In the genomic region with DNA sequence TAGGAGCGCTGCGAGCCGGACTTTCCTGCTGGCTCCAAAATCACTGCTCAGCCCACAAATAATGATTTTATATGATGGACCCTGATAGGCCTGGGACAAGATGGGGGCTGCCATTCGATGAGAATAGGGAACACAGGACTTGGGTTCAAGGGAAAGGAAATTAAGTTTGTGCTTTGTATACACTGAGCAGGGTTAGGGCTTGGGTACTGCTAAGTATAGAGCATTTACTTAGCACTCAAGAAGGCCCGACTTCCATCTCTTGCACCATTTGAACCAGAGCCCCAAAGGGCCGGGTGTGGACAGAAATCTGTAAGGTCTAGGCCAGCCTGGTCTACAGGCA, we compare ENCODE assay signal across 8 mouse cellular contexts. TPM values are rescaled to one million over a fixed set of nuclear protein-coding genes. Genes with fewer than 3 reads are reported as not detected.
DNase-seq lines count a peak whose midpoint lies in the region; ATAC-seq and TF ChIP-seq lines count a peak whose summit lies in the region.

No protein-coding gene starts in this region.

- H3K36me3 ChIP-seq in lung, embryonic 14.5 days (ENCODE audit: insufficient read depth) = 0 out of 2 replicates have a peak, but pooled peaks cover 5% of the 10 kb centered on the region
- no peaks in the 10 kb centered on the region for H3K36me3 ChIP-seq in embryonic facial prominence, embryonic 15.5 days
- peaks cover 9% of the 10 kb centered on the region; the same call in 1 of the 2 replicates for H3K36me3 ChIP-seq in limb, embryonic 10.5 days
- H3K36me3 ChIP-seq in neural tube, embryonic 14.5 days (ENCODE audit: control insufficient read depth, insufficient read depth, low read length) = no peaks in the 10 kb centered on the region

- peak overlapping the region; percentile 76 for H3K4me2 ChIP-seq in lung, embryonic 14.5 days
- H3K4me2 ChIP-seq in embryonic facial prominence, embryonic 15.5 days (replicated peaks) = peak overlapping the region; percentile 78
- H3K4me2 ChIP-seq in neural tube, embryonic 14.5 days (ENCODE audit: low read depth, low read length) = peak overlapping the region; percentile 85

- no peak for DNase-seq in lung, embryonic 14.5 days
- no peak for DNase-seq in lung, postnatal 25 days (ENCODE audit: low spot score)
- DNase-seq in limb, embryonic 10.5 days (ENCODE audit: low spot score) = no peak
- no peak for DNase-seq in adipocyte (ENCODE audit: low spot score)
- DNase-seq in adrenal gland, adult 18-20 months (ENCODE audit: low spot score in 2 of 2) = no peak

- TF ChIP-seq CTCF in lung, embryonic 14.5 days (IDR thresholded peaks at IDR 0.05; ENCODE audit: low read depth) = no peak

- peaks cover 5% of the 10 kb centered on the region for H3K4me1 ChIP-seq in lung, embryonic 14.5 days (ENCODE audit: insufficient read depth)
- peaks cover 21% of the 10 kb centered on the region for H3K4me1 ChIP-seq in embryonic facial prominence, embryonic 15.5 days
- H3K4me1 ChIP-seq in limb, embryonic 10.5 days = peaks cover 27% of the 10 kb centered on the region
- H3K4me1 ChIP-seq in neural tube, embryonic 14.5 days (ENCODE audit: control insufficient read depth, insufficient read depth, low read length) = peaks cover 12% of the 10 kb centered on the region

- ATAC-seq in lung, embryonic 14.5 days (ENCODE audit: insufficient read depth) = peak; percentile 32
- ATAC-seq in embryonic facial prominence, embryonic 15.5 days (ENCODE audit: insufficient number of reproducible peaks, low FRiP score, low TSS enrichment, low read depth) = 0 out of 2 replicates have a peak, but pooled peaks have one; percentile 5
- peak; percentile 33 for ATAC-seq in neural tube, embryonic 14.5 days (ENCODE audit: low read depth)
- no peak for ATAC-seq in erythroid progenitor cell, adult 5-6 weeks (replicated peaks; ENCODE audit: low FRiP score, poor library complexity, severe bottlenecking)

- peak overlapping the region; percentile 84 for H3K27ac ChIP-seq in lung, embryonic 14.5 days (ENCODE audit: low read depth)
- peak overlapping the region; percentile 81; the same call in 1 of the 2 replicates for H3K27ac ChIP-seq in embryonic facial prominence, embryonic 15.5 days (replicated peaks)
- H3K27ac ChIP-seq in limb, embryonic 10.5 days = peak overlapping the region; percentile 91
- peak overlapping the region; percentile 88 for H3K27ac ChIP-seq in neural tube, embryonic 14.5 days (ENCODE audit: low read depth, low read length)

- H3K9me3 ChIP-seq in lung, embryonic 14.5 days (ENCODE audit: low read depth, low read length) = no peaks in the 10 kb centered on the region
- no peaks in the 10 kb centered on the region for H3K9me3 ChIP-seq in embryonic facial prominence, embryonic 15.5 days (replicated peaks)
- H3K9me3 ChIP-seq in limb, embryonic 10.5 days (replicated peaks) = no peaks in the 10 kb centered on the region
- no peaks in the 10 kb centered on the region for H3K9me3 ChIP-seq in neural tube, embryonic 14.5 days (ENCODE audit: control insufficient read depth, low read length)

- H3K4me3 ChIP-seq in lung, embryonic 14.5 days (ENCODE audit: low read depth, low read length) = peak overlapping the region; percentile 68
- peak overlapping the region; percentile 64 for H3K4me3 ChIP-seq in embryonic facial prominence, embryonic 15.5 days (replicated peaks)
- peak overlapping the region; percentile 78 for H3K4me3 ChIP-seq in limb, embryonic 10.5 days
- peak overlapping the region; percentile 56 for H3K4me3 ChIP-seq in neural tube, embryonic 14.5 days (ENCODE audit: low read depth, low read length)

- 30% methylated on average over 6 of the region's 6 CpGs for WGBS in lung, embryonic 14.5 days
- WGBS in embryonic facial prominence, embryonic 15.5 days = 32% methylated on average over 6 of the region's 6 CpGs
- WGBS in limb, embryonic 10.5 days = 34% methylated on average over 6 of the region's 6 CpGs
- 36% methylated on average over 6 of the region's 6 CpGs for WGBS in neural tube, embryonic 14.5 days

- peak overlapping the region; percentile 59 for H3K9ac ChIP-seq in lung, embryonic 14.5 days
- H3K9ac ChIP-seq in embryonic facial prominence, embryonic 15.5 days = peak overlapping the region; percentile 40
- peak overlapping the region; percentile 57 for H3K9ac ChIP-seq in neural tube, embryonic 14.5 days (replicated peaks; ENCODE audit: low read depth, low read length)

- no peaks in the 10 kb centered on the region for H3K27me3 ChIP-seq in lung, embryonic 14.5 days (ENCODE audit: insufficient read depth, low read length)
- no peaks in the 10 kb centered on the region for H3K27me3 ChIP-seq in embryonic facial prominence, embryonic 15.5 days
- H3K27me3 ChIP-seq in limb, embryonic 10.5 days (ENCODE audit: low read depth, poor library complexity, severe bottlenecking) = no peaks in the 10 kb centered on the region
- H3K27me3 ChIP-seq in neural tube, embryonic 14.5 days (ENCODE audit: control insufficient read depth, insufficient read depth, low read length) = no peaks in the 10 kb centered on the region

RNA-seq across cellular contexts. Expression of a gene that starts 0.5 kb away (rescaled TPM):
- polyA plus RNA-seq in lung, embryonic 14.5 days (2014; fragmentation: Nextera tagmentation; extraction: Ambion mirVana) = 102 and 108 TPM in 2 replicates
- 73.4 and 73.5 TPM in 2 replicates for polyA plus RNA-seq in embryonic facial prominence, embryonic 15.5 days (2015; fragmentation: Nextera tagmentation; extraction: Ambion mirVana)
- 87.7 and 104 TPM in 2 replicates for polyA plus RNA-seq in limb, embryonic 10.5 days (2016; fragmentation: Nextera tagmentation; extraction: Ambion mirVana)
- 38.0 and 43.0 TPM in 2 replicates for polyA plus RNA-seq in neural tube, embryonic 14.5 days (2014; fragmentation: Nextera tagmentation; extraction: Ambion mirVana)
- total RNA-seq in erythroid progenitor cell, adult 5-6 weeks (2015; ENCODE audit: low replicate concordance) = 22.2 and 26.7 TPM in 2 replicates
- total RNA-seq in erythroid progenitor cell, adult 5-6 weeks (2017; ENCODE audit: low replicate concordance) = 6.0 and 14.0 TPM in 2 replicates
- 10 to 100 TPM; 27.6 to 40.9 TPM for total RNA-seq in adrenal gland, adult 18-20 months (2021)

RNA-seq across cellular contexts. Expression of a gene that starts 14.9 kb away (rescaled TPM):
- 119 and 134 TPM in 2 replicates for polyA plus RNA-seq in lung, embryonic 14.5 days (2014; fragmentation: Nextera tagmentation; extraction: Ambion mirVana)
- 187 TPM in 2 replicates for polyA plus RNA-seq in embryonic facial prominence, embryonic 15.5 days (2015; fragmentation: Nextera tagmentation; extraction: Ambion mirVana)
- 85.7 and 97.9 TPM in 2 replicates for polyA plus RNA-seq in limb, embryonic 10.5 days (2016; fragmentation: Nextera tagmentation; extraction: Ambion mirVana)
- polyA plus RNA-seq in neural tube, embryonic 14.5 days (2014; fragmentation: Nextera tagmentation; extraction: Ambion mirVana) = 122 and 124 TPM in 2 replicates
- total RNA-seq in erythroid progenitor cell, adult 5-6 weeks (2015; ENCODE audit: low replicate concordance) = 63.1 and 72.5 TPM in 2 replicates
- total RNA-seq in erythroid progenitor cell, adult 5-6 weeks (2017; ENCODE audit: low replicate concordance) = 20.1 and 72.1 TPM in 2 replicates
- total RNA-seq in adrenal gland, adult 18-20 months (2021) = 10 to 100 TPM; 91.4 to 96.0 TPM

RNA-seq across cellular contexts. Expression of a gene that starts 14.9 kb away (rescaled TPM):
- polyA plus RNA-seq in lung, embryonic 14.5 days (2014; fragmentation: Nextera tagmentation; extraction: Ambion mirVana) = 82.9 and 85.2 TPM in 2 replicates
- 79.6 and 80.7 TPM in 2 replicates for polyA plus RNA-seq in embryonic facial prominence, embryonic 15.5 days (2015; fragmentation: Nextera tagmentation; extraction: Ambion mirVana)
- polyA plus RNA-seq in limb, embryonic 10.5 days (2016; fragmentation: Nextera tagmentation; extraction: Ambion mirVana) = 92.4 and 94.1 TPM in 2 replicates
- polyA plus RNA-seq in neural tube, embryonic 14.5 days (2014; fragmentation: Nextera tagmentation; extraction: Ambion mirVana) = 49.3 and 55.0 TPM in 2 replicates
- total RNA-seq in erythroid progenitor cell, adult 5-6 weeks (2015; ENCODE audit: low replicate concordance) = 2.1 and 2.2 TPM in 2 replicates
- 0.61 TPM in 1 of 2 replicates, not detected in the other for total RNA-seq in erythroid progenitor cell, adult 5-6 weeks (2017; ENCODE audit: low replicate concordance)
- total RNA-seq in adrenal gland, adult 18-20 months (2021) = 10 to 100 TPM; 38.3 to 43.0 TPM

RNA-seq across cellular contexts. Expression of a gene that starts 39.0 kb away (rescaled TPM):
- polyA plus RNA-seq in lung, embryonic 14.5 days (2014; fragmentation: Nextera tagmentation; extraction: Ambion mirVana) = 148 and 153 TPM in 2 replicates
- 167 and 170 TPM in 2 replicates for polyA plus RNA-seq in embryonic facial prominence, embryonic 15.5 days (2015; fragmentation: Nextera tagmentation; extraction: Ambion mirVana)
- 179 TPM in 2 replicates for polyA plus RNA-seq in limb, embryonic 10.5 days (2016; fragmentation: Nextera tagmentation; extraction: Ambion mirVana)
- 169 and 191 TPM in 2 replicates for polyA plus RNA-seq in neural tube, embryonic 14.5 days (2014; fragmentation: Nextera tagmentation; extraction: Ambion mirVana)
- total RNA-seq in erythroid progenitor cell, adult 5-6 weeks (2015; ENCODE audit: low replicate concordance) = 8.6 and 9.6 TPM in 2 replicates
- 4.0 and 8.1 TPM in 2 replicates for total RNA-seq in erythroid progenitor cell, adult 5-6 weeks (2017; ENCODE audit: low replicate concordance)
- total RNA-seq in adrenal gland, adult 18-20 months (2021) = 100 to 1,000 TPM; 153 to 166 TPM

RNA-seq across cellular contexts. Expression of a gene that starts 39.1 kb away (rescaled TPM):
- 47.0 and 53.3 TPM in 2 replicates for polyA plus RNA-seq in lung, embryonic 14.5 days (2014; fragmentation: Nextera tagmentation; extraction: Ambion mirVana)
- 41.5 and 45.1 TPM in 2 replicates for polyA plus RNA-seq in embryonic facial prominence, embryonic 15.5 days (2015; fragmentation: Nextera tagmentation; extraction: Ambion mirVana)
- polyA plus RNA-seq in limb, embryonic 10.5 days (2016; fragmentation: Nextera tagmentation; extraction: Ambion mirVana) = 73.7 and 85.5 TPM in 2 replicates
- polyA plus RNA-seq in neural tube, embryonic 14.5 days (2014; fragmentation: Nextera tagmentation; extraction: Ambion mirVana) = 104 and 108 TPM in 2 replicates
- 2.5 TPM in 1 of 2 replicates, not detected in the other for total RNA-seq in erythroid progenitor cell, adult 5-6 weeks (2015; ENCODE audit: low replicate concordance)
- total RNA-seq in erythroid progenitor cell, adult 5-6 weeks (2017; ENCODE audit: low replicate concordance) = 7.7 and 10.1 TPM in 2 replicates
- 10 to 100 TPM; 27.8 to 28.0 TPM for total RNA-seq in adrenal gland, adult 18-20 months (2021)
